Mouse (Mus musculus) thymus, adult 2 months (tissue): ENCODE measurements around the gene Spag4.

ENCODE experiments used
- CTCF ChIP-seq: fragments of 200-500 bp; IDR thresholded peaks from 2 replicates; pipeline ENCODE4 v1.5.1; 2012; ENCODE audit warnings: mild to moderate bottlenecking, control low read depth, low read length, moderate library complexity, borderline replicate concordance; ENCODE audit not compliant: control insufficient read depth, poor library complexity, insufficient read depth; ENCODE audit errors: extremely low read depth
- POLR2A ChIP-seq: fragments of 200-500 bp; IDR thresholded peaks from 2 replicates; pipeline ENCODE4 v1.6.1; 2012; ENCODE audit warnings: mild to moderate bottlenecking, low read length, control low read depth, moderate library complexity; ENCODE audit not compliant: control insufficient read depth, poor library complexity, insufficient read depth; ENCODE audit errors: extremely low read depth

DNA sequence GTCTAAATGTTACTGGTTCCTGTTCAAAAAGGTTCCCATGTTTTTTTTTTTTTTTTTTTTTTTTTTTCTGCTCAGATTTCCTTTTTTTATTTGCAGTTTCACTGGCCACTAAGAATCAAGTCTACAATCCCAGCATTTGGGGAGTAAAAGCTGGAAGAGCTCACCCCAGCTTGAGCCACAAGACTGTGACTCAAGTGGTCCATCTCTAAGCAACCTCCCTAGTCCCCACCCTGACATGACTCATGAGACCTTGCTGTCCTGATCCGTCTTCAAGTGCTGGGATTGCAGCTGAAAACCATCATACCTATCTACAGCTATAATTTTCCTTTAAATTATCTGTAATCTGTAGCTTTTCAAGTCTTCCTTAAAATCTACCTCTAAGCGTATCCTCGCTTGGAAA is 19.6 kb downstream of the Spag4 start:
- TF ChIP-seq CTCF (no peak), POLR2A (no peak)
